In the genomic region with DNA sequence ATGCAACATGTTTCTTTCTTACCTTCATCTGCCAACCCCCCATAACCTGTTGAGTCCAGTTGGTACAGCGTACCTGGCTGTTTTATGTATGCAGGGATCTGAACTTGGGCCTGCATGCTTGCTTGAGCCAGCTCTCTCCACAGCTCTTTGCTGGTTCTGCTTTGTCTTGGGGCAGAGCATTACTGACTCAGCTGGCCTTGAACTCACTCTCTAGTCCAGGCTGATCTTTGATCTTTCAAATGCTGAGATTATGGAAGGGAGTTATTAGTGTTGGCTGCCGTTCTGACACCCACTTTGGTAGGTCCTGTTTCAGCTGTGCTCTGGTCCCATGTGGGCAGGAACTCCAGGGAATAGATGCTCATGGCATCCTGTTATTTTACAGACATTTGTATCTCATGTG, we compare ENCODE assay signal across 29 mouse cellular contexts. TPM values are rescaled to one million over a fixed set of nuclear protein-coding genes. Genes with fewer than 3 reads are reported as not detected.
"Had no signal": no experiment of that assay in that cellular context is flagged by ENCODE, and none has a peak within 500 bp of the region (broad histone marks: within the 10 kb centered on the region; RNA-seq: fewer than 3 reads in every experiment).

No protein-coding gene starts in this region.

- H3K27ac ChIP-seq: limb, embryonic 10.5 days; limb, embryonic 12.5 days; limb, embryonic 13.5 days; limb, embryonic 15.5 days; liver, embryonic 12.5 days; liver, embryonic 13.5 days; liver, embryonic 14.5 days; liver, embryonic 15.5 days; lung, embryonic 15.5 days; midbrain, embryonic 10.5 days; midbrain, embryonic 12.5 days; midbrain, embryonic 13.5 days; midbrain, embryonic 15.5 days; neural tube, embryonic 12.5 days; neural tube, embryonic 13.5 days had no signal

- DNase-seq: left cerebral cortex, postnatal 4 days; liver; liver, embryonic 13.5 days; liver, postnatal 0 days; lung, adult 18-20 months; lung, adult 2 months; lung, embryonic 14.5 days; lung, postnatal 10 days; lung, postnatal 14 days; lung, postnatal 36 days; lung, postnatal 4 days; midbrain, embryonic 14.5 days had no signal

- H3K4me3 ChIP-seq: limb, embryonic 10.5 days; limb, embryonic 12.5 days; limb, embryonic 13.5 days; limb, embryonic 15.5 days; liver, embryonic 12.5 days; liver, embryonic 13.5 days; liver, embryonic 15.5 days; lung, embryonic 15.5 days; midbrain, embryonic 10.5 days; midbrain, embryonic 12.5 days; midbrain, embryonic 13.5 days; midbrain, embryonic 15.5 days; myocyte; neural tube, embryonic 12.5 days; neural tube, embryonic 13.5 days had no signal

RNA-seq across cellular contexts. Expression of gene Pomc, which starts 55.9 kb away (rescaled TPM):
- total RNA-seq: monocyte, adult 5-6 weeks had no signal
- polyA plus RNA-seq: liver, adult 2 months; myocyte had no signal
